39 mouse cellular contexts compared by ENCODE assay signal in the genomic region with DNA sequence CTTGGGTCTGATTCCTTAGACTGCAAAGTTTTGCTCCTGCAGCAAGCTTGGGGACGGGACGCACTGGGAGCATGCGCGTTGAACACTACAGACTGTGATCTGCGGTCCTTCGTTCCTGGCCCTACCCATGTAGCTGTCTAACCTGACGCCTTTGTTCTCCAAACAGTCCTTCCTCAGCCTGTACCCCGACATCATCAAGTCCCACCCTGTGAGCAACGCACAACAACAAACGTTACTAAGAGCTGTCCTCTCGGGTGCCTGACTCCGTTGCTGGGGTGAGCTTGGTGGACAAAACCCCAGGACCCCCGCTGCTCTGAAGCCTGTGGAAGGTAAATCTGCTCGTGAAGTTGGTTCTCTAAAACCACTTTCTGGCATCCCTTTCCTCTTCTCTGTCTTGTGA. TPM values are rescaled to one million over a fixed set of nuclear protein-coding genes. Genes with fewer than 3 reads are reported as not detected.
"Had no signal": no experiment of that assay in that cellular context is flagged by ENCODE, and none has a peak within 500 bp of the region (broad histone marks: within the 10 kb centered on the region; RNA-seq: fewer than 3 reads in every experiment).

Faiml (minus strand) TSS at position 101 of the 400 bp plus-strand sequence.

- H3K36me3 ChIP-seq: embryonic facial prominence, embryonic 10.5 days; embryonic facial prominence, embryonic 12.5 days; embryonic facial prominence, embryonic 13.5 days; embryonic facial prominence, embryonic 15.5 days; forebrain, embryonic 10.5 days; forebrain, embryonic 12.5 days; forebrain, embryonic 15.5 days had no signal

- ATAC-seq: forebrain, embryonic 13.5 days; forebrain, embryonic 14.5 days; forebrain, embryonic 15.5 days; forebrain, embryonic 16.5 days; forebrain, postnatal 0 days had no signal

- H3K4me2 ChIP-seq: embryonic facial prominence, embryonic 12.5 days; embryonic facial prominence, embryonic 13.5 days; embryonic facial prominence, embryonic 15.5 days; forebrain, embryonic 12.5 days; forebrain, embryonic 13.5 days; forebrain, embryonic 15.5 days had no signal

- H3K4me3 ChIP-seq: embryonic facial prominence, embryonic 10.5 days; embryonic facial prominence, embryonic 12.5 days; embryonic facial prominence, embryonic 13.5 days; embryonic facial prominence, embryonic 15.5 days; erythroblast, embryonic 14.5 days; forebrain, embryonic 10.5 days; forebrain, embryonic 12.5 days; forebrain, embryonic 13.5 days; forebrain, embryonic 15.5 days; gastrocnemius, adult 2 months; heart, adult 2 months had no signal

- DNase-seq: cerebellum, adult 8-10 months; cerebellum, adult 9-10 months; cerebellum, adult 9-11 months; cerebellum, postnatal 10 days; cerebellum, postnatal 14 days; cerebellum, postnatal 25 days; cerebellum, postnatal 36 days; embryo, embryonic 11 days; forebrain, postnatal 0 days; gastrocnemius, adult 2 months; gastrocnemius, postnatal 10 days; gastrocnemius, postnatal 14 days; gastrocnemius, postnatal 25 days; gastrocnemius, postnatal 36 days; heart, adult 11 months; heart, adult 18-20 months; heart, adult 2 months had no signal

- H3K9me3 ChIP-seq: embryonic facial prominence, embryonic 10.5 days; embryonic facial prominence, embryonic 12.5 days; embryonic facial prominence, embryonic 13.5 days; embryonic facial prominence, embryonic 15.5 days; forebrain, embryonic 10.5 days; forebrain, embryonic 12.5 days; forebrain, embryonic 13.5 days; forebrain, embryonic 15.5 days had no signal

- H3K4me1 ChIP-seq: embryonic facial prominence, embryonic 10.5 days; embryonic facial prominence, embryonic 12.5 days; embryonic facial prominence, embryonic 13.5 days; embryonic facial prominence, embryonic 15.5 days; forebrain, embryonic 12.5 days; forebrain, embryonic 13.5 days had no signal

- H3K27ac ChIP-seq: embryonic facial prominence, embryonic 10.5 days; embryonic facial prominence, embryonic 12.5 days; embryonic facial prominence, embryonic 13.5 days; embryonic facial prominence, embryonic 15.5 days; forebrain, embryonic 10.5 days; forebrain, embryonic 12.5 days; forebrain, embryonic 13.5 days; forebrain, embryonic 15.5 days; gastrocnemius, adult 2 months; heart, adult 2 months had no signal

- H3K27me3 ChIP-seq: embryonic facial prominence, embryonic 12.5 days; embryonic facial prominence, embryonic 13.5 days; embryonic facial prominence, embryonic 15.5 days; forebrain, embryonic 12.5 days; forebrain, embryonic 13.5 days; forebrain, embryonic 15.5 days had no signal

- H3K9ac ChIP-seq: embryonic facial prominence, embryonic 12.5 days; embryonic facial prominence, embryonic 13.5 days; embryonic facial prominence, embryonic 15.5 days; forebrain, embryonic 12.5 days; forebrain, embryonic 13.5 days; forebrain, embryonic 15.5 days; forebrain, postnatal 0 days had no signal

RNA-seq across cellular contexts. Expression of gene Faiml, which starts in this region (rescaled TPM):
- total RNA-seq: common myeloid progenitor, adult 5-6 weeks; forebrain, postnatal 0 days; gastrocnemius, adult 18-20 months; gastrocnemius, adult 2 months; gastrocnemius, adult 8-10 months; gastrocnemius, postnatal 10 days; gastrocnemius, postnatal 14 days; gastrocnemius, postnatal 25 days; gastrocnemius, postnatal 36 days; gastrocnemius, postnatal 4 days; heart, adult 18-20 months; heart, adult 2 months; heart, adult 8-10 months had no signal
- polyA plus RNA-seq: cortical plate, adult 2 months; embryonic facial prominence, embryonic 10.5 days; embryonic facial prominence, embryonic 11.5 days; embryonic facial prominence, embryonic 12.5 days; embryonic facial prominence, embryonic 13.5 days; embryonic facial prominence, embryonic 14.5 days; embryonic facial prominence, embryonic 15.5 days; erythroblast, embryonic 14.5 days; forebrain, embryonic 10.5 days; forebrain, embryonic 11.5 days; forebrain, embryonic 12.5 days; forebrain, embryonic 13.5 days; forebrain, embryonic 14.5 days; forebrain, embryonic 15.5 days; forebrain, embryonic 16.5 days; forebrain, postnatal 0 days; frontal cortex, adult 2 months; gonadal fat pad, adult 2 months; heart, adult 2 months had no signal
